Mouse (Mus musculus): ENCODE results near the gene Pigr.
A peak's percentile ranks its signal among the peaks of the same experiment; 100 is the strongest.

The Pigr gene

DNA sequence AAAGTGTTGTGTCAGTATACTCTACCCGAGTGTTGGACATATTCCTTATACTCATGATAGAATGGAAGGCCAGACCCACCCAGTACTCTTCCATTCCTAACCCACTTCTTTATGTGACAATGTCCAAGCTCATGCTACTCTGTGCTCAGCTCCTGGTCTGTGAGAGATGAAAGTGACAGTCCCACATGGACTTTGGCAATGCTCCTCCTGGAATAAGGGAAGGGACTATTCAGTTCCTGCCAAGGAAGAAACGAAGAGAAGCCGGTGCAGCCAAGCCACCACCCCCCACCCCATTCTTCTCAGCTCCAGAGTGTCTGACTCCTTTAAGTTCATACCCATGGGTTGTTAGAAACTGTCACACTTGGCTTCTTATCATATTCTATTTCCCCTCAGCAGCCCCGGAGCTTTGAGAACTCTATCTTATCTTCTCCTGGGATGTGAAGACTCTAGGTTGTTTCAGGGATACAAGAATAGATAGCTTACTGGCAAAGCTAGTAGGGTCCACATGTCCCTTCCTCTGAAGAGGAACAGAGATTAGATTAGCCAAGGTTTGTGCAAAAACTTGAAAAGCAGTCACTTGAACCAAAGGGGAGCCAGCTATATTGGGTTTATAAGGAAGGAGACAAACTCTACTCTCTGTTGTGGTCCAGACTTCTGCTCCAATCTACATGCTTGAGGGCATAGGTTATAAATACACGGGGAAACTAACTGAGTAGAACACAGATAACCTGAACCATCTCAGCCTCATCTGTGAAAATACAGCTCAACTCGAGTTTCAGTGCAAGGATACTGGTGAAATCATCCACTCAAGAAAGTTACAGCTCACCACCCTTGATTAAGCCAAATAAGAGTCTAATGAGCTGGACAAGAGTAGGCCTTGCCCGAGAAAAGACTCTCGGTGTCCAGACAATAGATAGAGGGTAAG is 3.7 kb downstream of the Pigr start:
- DNase-seq (ENCODE audit: low read depth), result no peak

DNA sequence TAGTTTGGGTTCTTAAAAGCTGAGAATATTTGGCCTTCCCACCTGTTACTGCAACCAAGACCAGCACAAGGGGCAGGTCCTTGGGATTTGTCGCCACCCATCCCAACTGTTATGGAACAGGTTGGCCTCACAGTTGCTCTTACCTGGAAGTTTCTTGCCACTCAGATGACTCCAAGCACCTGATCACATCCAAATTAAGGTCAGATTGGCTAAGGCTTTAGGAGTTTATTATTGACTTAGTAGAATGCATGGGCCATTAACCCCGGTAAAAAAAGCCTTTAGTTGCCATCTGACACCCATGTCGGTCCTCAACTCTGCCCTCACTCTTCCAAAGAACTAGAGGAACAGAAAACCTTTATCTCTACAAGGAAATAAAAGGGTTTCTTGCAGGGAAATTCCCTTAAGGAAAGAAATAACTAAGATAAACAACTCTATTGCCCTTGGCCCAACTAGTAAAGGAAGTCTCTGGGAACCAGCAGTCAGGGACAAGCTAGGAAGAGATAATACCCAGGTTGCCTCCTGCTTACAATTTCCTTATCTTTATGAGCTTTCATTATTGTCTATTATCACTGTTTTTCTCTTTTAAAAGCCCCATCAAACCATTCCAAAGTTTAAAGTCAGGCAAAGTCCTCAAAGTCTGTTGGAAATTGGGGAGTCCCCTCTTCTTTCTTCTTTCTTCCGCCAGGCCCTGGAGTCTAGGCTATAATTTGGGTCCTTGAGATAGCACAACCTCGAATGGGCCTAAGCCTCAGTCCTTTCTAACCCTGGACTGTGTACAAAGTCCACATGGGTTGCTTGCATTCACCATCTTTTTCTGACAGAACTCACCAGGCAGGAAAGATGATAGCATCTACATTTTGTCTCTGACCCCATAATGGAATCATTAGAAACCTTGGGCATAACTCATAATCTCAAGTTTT is 6.0 kb downstream of the Pigr start:
- no peak for DNase-seq (ENCODE audit: low read depth)

GRCm38 (mm10) chr1:130835161-130835936 is 8.9 kb downstream of the Pigr start:
- DNase-seq (ENCODE audit: low read depth), result no peak

DNA sequence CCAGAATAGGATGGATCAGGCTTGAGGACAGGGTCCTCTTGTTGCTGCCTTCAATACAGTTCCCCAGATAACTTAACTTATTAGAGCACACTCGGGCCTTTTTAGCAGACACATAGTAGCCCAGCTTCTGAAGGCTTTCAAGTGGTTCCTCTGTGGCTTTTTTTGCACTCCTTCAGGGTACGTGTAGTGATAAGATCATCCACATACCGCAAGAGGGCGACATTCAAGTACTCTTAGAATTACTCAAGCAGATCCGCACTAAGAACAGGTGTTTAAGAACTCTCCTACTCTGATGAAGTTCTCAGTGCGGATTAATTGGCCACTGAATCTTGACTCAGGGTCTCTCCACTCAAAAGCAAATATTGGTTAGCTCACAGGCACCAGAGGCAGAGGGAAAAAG is 11.8 kb downstream of the Pigr start:
- peak; percentile 61 for DNase-seq (ENCODE audit: low read depth)

- no peak for DNase-seq (ENCODE audit: low read depth)
These were observed 14.3 kb downstream of the Pigr start for GRCm38 (mm10) chr1:130840599-130841379.

- no peak for DNase-seq (ENCODE audit: low read depth)
These were observed 15.1 kb downstream of the Pigr start for GRCm38 (mm10) chr1:130841621-130842020.

DNA sequence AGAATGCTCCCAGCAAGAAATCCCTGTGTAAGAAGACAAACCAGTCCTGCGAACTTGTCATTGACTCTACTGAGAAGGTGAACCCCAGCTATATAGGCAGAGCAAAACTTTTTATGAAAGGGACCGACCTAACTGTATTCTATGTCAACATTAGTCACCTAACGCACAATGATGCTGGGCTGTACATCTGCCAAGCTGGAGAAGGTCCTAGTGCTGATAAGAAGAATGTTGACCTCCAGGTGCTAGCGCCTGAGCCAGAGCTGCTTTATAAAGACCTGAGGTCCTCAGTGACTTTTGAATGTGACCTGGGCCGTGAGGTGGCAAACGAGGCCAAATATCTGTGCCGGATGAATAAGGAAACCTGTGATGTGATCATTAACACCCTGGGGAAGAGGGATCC is 18.0 kb downstream of the Pigr start:
- no peak for DNase-seq (ENCODE audit: low read depth)

GRCm38 (mm10) chr1:130849530-130850214 is 23.2 kb downstream of the Pigr start:
- DNase-seq (ENCODE audit: low read depth), result no peak

DNA sequence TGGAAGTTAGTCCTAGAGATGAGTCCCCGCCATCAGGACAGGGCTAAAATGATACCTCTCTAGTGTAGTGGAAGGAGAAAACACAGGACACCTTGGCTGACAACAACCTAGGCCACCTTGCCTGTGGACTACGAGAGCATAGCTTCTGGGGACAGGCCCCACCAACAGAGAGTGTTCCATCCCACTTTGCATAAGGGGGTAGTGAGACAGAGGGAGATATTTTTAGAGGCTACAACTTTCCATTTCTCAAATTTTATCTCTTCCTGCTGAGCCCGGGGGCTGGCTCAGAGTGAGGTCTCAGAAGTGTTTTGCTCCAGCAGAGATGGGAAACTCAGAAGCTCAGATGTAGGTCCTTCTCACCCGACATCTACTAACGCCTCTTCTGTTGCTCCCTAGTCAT is 23.9 kb downstream of the Pigr start:
- DNase-seq (ENCODE audit: low read depth), result no peak

DNA sequence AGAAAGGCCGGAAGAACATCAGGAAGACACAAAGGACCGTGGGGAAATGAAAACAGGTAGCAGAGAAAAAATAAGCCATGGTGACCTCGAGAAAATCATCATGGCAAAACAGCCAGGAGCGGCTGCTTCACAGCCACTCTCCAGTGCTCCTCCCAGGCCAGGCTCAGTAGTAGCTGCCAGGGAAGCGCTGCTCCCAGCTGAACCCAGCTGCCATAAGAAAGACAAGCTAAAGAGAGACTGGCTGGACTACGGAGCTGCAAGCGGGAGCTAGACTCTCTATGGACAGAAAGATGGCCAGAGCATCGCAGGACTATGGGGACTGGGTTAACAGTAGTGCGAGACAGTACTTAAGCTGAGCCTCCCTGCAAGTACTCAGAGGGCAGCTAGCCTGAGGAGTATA is 28.3 kb downstream of the Pigr start:
- DNase-seq (ENCODE audit: low read depth), result no peak

DNA sequence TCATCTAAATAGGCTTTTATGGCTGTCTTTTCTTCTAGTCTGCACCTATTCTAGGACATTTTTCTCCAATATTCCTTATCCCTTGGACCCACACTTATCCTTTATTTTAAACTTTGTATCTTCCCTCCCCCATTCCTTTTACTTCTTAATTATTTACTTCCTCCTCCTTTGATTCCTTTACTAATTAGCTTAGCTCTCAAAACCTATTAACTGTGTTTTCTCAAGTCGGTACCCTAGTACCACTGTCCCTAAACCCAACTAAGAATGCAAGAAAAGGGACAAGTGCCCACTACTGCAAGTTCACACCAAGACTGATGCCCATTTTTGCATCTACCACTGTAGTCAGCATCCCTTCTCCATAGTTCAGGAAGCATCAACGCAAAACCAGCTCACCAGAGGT is 29.2 kb downstream of the Pigr start:
- DNase-seq (ENCODE audit: low read depth), result no peak

- no peak for DNase-seq (ENCODE audit: low read depth)
These were observed 31.0 kb downstream of the Pigr start for GRCm38 (mm10) chr1:130857456-130857855.

- peak; percentile 37 for DNase-seq (ENCODE audit: low read depth)
These were observed 37.8 kb downstream of the Pigr start for GRCm38 (mm10) chr1:130864238-130864637.

GRCm38 (mm10) chr1:130864741-130865140 is 38.3 kb downstream of the Pigr start:
- DNase-seq (ENCODE audit: low read depth), result no peak

DNA sequence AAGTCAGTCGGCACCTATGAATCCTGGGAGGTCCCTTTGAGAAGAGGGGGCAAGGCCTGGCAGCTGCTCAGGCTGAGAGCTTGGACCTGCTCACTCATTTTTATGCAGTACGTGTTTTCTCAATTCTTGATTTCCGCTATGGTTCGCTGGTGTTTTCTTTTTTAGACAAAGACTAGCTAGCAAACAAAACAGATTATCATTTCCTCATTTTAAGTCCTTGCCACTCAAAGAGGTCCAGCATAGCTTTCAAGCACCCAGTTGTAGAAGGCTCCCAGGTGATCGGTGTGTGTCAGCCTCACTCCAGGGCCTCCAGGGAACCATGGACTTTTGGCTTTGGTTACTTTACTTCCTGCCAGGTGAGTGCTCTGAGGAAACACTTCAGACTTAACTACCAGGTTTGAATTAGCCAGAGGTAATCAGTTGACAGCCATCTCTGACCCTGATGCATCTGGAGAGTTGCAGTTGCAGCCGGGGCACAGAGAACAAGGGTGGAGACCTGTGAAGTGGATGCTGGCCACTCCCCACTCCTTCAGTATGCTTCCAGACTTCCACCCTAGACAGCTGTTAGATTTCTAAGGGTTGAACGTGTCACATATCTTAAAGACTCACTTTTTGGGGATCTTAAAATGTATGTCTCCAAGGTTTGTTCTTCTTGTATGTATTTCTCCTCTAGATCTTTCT is 39.2 kb downstream of the Pigr start, which contains the start of gene Fcmr:
Gene Fcmr, plus strand, starts transcription at position 129 of the 681 bp plus-strand sequence.
- DNase-seq (ENCODE audit: low read depth), result no peak

GRCm38 (mm10) chr1:130872912-130873311 is 46.4 kb downstream of the Pigr start:
- no peak for DNase-seq (ENCODE audit: low read depth)

DNA sequence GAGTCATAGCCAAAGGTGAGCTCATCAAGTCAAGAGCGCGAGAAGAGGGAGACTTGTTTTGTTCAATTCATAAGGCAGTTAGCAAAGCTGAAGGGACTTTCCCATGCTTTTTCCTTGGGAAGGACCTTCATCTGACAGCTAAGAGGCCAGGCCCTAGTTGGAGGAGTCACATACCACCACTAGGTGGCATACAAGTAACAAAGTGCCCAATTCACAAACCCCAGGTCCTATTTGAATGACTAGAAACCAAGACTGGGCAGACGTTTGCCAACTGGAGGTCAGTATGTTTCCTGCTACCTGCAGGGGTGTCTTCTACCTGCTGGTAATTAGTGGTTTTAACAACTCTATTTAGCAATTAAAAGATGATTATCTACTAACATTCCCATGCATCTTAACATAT is 48.7 kb downstream of the Pigr start:
- peak; percentile 51 for DNase-seq (ENCODE audit: low read depth)

- no peak for DNase-seq (ENCODE audit: low read depth)
These were observed 49.4 kb downstream of the Pigr start for GRCm38 (mm10) chr1:130875910-130876309.

DNA sequence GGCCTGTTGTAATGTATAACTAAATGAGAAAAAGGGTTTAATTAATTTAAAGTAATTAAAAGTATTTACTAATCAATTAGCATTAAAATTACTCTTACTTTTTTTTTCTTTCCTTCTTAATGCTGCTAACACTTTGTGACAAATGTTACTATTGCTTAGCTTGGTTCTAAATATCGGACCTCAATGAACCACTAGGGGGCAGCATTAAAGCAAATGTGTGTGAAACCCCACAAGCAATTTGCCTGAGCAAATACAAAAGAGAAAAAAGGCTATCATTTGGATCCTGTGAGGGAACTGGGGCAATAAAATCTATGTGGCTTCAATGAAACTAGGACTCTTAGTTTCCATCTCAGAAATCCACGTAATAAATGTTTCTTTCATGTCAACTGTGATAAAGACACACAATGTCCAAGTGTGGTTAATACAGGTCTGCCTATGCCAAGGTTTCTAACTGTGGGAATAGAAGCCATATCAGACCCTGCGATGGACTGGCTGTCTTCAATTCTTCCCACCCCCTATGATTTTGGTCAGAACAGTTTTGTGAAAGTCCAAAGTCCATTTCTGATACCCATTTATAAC is 50.5 kb downstream of the Pigr start:
- DNase-seq (ENCODE audit: low read depth), result peak; percentile 76
